Mouse (Mus musculus) skeletal muscle tissue, postnatal 0 days (tissue): ENCODE results near the gene Gm8764. TPM values are rescaled to one million over a fixed set of nuclear protein-coding genes. Genes with fewer than 3 reads are reported as not detected.

Source experiments
- polyA plus RNA-seq: library from polyadenylated mRNA; unstranded; fragments of >200 nt; fragmentation: Nextera tagmentation; extraction: Ambion mirVana; gene quantifications from 2 replicates; pipeline ENCODE4 v1.2.1, GENCODE M21; 2015

Gene Gm8764
- not detected in 2 replicates for polyA plus RNA-seq

GRCm38 (mm10) chr10:104159706-104160105 lies at the start of gene Gm8764:
TSS of gene Gm8764 (plus strand) at chr10:104160006.

DNA sequence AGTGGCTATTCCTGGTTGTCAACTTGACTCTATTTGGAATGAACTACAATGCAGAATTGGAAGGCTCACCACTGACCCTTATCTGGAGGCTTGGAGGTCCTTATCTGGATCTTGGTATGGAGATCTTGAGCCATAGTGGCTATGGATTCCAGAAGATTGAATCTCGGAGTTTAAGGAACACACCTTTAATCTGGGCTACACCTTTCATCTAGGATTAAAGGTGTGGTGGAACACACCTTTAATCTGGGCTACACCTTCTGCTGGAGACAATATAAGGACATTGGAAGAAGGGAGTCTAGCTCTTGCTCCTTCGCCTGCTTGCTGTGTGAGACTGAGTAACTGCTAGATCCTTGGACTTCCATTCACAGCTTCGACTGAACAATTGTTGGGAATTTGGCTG lies 17.1 kb upstream of the Gm8764 start, which contains the start of gene Gm21293:
Gene Gm21293, plus strand, starts transcription at position 301 of the 400 bp plus-strand sequence.

GRCm38 (mm10) chr10:104151197-104151596 lies 8.6 kb upstream of the Gm8764 start, which contains the start of gene Gm6763:
TSS of gene Gm6763 (plus strand) at chr10:104151497.

GRCm38 (mm10) chr10:104168215-104168614 lies 8.4 kb downstream of the Gm8764 start, which contains the start of gene Gm21304:
TSS of gene Gm21304 (plus strand) at chr10:104168515.

GRCm38 (mm10) chr10:104176724-104177123 lies 16.9 kb downstream of the Gm8764 start, which contains the start of gene Gm21312:
TSS of gene Gm21312 (plus strand) at chr10:104177024.

DNA sequence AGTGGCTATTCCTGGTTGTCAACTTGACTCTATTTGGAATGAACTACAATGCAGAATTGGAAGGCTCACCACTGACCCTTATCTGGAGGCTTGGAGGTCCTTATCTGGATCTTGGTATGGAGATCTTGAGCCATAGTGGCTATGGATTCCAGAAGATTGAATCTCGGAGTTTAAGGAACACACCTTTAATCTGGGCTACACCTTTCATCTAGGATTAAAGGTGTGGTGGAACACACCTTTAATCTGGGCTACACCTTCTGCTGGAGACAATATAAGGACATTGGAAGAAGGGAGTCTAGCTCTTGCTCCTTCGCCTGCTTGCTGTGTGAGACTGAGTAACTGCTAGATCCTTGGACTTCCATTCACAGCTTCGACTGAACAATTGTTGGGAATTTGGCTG lies 25.4 kb downstream of the Gm8764 start, which contains the start of gene Gm20765:
Gene Gm20765, plus strand, starts transcription at position 301 of the 400 bp plus-strand sequence.

GRCm38 (mm10) chr10:104193742-104194141 lies 33.9 kb downstream of the Gm8764 start, which contains the start of gene Gm4340:
TSS of gene Gm4340 (plus strand) at chr10:104194042.

Other genes with a start within 250 kb of the Gm8764 start
- gene Gm21293, start 17.0 kb upstream of the Gm8764 start, polyA plus RNA-seq = not detected in 2 replicates
- not detected in 2 replicates for gene Gm6763, start 8.5 kb upstream of the Gm8764 start, polyA plus RNA-seq
- gene Gm21304, start 8.5 kb downstream of the Gm8764 start, polyA plus RNA-seq = not detected in 2 replicates
- not detected in 2 replicates for gene Gm21312, start 17.0 kb downstream of the Gm8764 start, polyA plus RNA-seq
- not detected in 2 replicates for gene Gm20765, start 25.5 kb downstream of the Gm8764 start, polyA plus RNA-seq
- gene Gm4340, start 34.0 kb downstream of the Gm8764 start, polyA plus RNA-seq = not detected in 2 replicates